Mouse (Mus musculus) forebrain, embryonic 10.5 days (tissue): ENCODE results near the gene Ifngr2. TPM values are rescaled to one million over a fixed set of nuclear protein-coding genes. Genes with fewer than 3 reads are reported as not detected.

Source experiments
- DNase-seq: peaks from one replicate; pipeline ENCODE4 v3.0.0-alpha.2; 2017; ENCODE audit warnings: low spot score; ENCODE audit errors: extremely low spot score
- H3K27ac ChIP-seq: fragments of 300-500 bp; sonication (generic); 2 replicates; pipeline ENCODE4 v1.5.1; 2016; ENCODE audit warnings: mild to moderate bottlenecking
- H3K27me3 ChIP-seq: fragments of 300-500 bp; sonication (generic); 2 replicates; pipeline ENCODE4 v1.6.1; 2016; ENCODE audit warnings: mild to moderate bottlenecking; ENCODE audit not compliant: poor library complexity, severe bottlenecking
- H3K36me3 ChIP-seq: fragments of 300-500 bp; sonication (generic); replicated peaks from 2 replicates; pipeline ENCODE4 v1.6.1; 2016; ENCODE audit warnings: mild to moderate bottlenecking, moderate library complexity
- H3K4me1 ChIP-seq: fragments of 300-500 bp; sonication (generic); 2 replicates; pipeline ENCODE4 v1.6.1; 2016
- H3K4me3 ChIP-seq: fragments of 300-500 bp; sonication (generic); 2 replicates; pipeline ENCODE4 v1.5.1; 2016; ENCODE audit warnings: mild to moderate bottlenecking, moderate library complexity
- H3K9me3 ChIP-seq: fragments of 300-500 bp; sonication (generic); 2 replicates; pipeline ENCODE4 v1.6.1; 2016; ENCODE audit warnings: mild to moderate bottlenecking, moderate library complexity
- WGBS: fragments of 180-500 bp; shearing (Covaris S2); methylation state at CpG from one replicate; pipeline ENCODE4 v1.1.7; 2016; 5-methylcytosine and 5-hydroxymethylcytosine counted together
- polyA plus RNA-seq: library from polyadenylated mRNA; unstranded; fragments of >200 nt; fragmentation: Nextera tagmentation; extraction: Ambion mirVana; gene quantifications from 2 replicates; pipeline ENCODE4 v1.2.1, GENCODE M21; 2016

Gene Ifngr2
- polyA plus RNA-seq, 1 experiment from 2014 or later: 28.0 TPM

- 36% methylated on average over 10 of the region's 10 CpGs for WGBS
- peaks cover 26% of the 10 kb centered on the region for H3K4me1 ChIP-seq
- peaks cover 14% of the 10 kb centered on the region for H3K27me3 ChIP-seq
- H3K27ac ChIP-seq: 0 out of 2 replicates have a peak overlapping the region, but pooled peaks have one; percentile 12
- no peak for DNase-seq
- peak overlapping the region; percentile 29 for H3K4me3 ChIP-seq
- no peaks in the 10 kb centered on the region for H3K36me3 ChIP-seq
- no peaks in the 10 kb centered on the region for H3K9me3 ChIP-seq
Measured at GRCm38 (mm10) chr16:91541573-91542081, 5.2 kb upstream of the Ifngr2 start.

DNA sequence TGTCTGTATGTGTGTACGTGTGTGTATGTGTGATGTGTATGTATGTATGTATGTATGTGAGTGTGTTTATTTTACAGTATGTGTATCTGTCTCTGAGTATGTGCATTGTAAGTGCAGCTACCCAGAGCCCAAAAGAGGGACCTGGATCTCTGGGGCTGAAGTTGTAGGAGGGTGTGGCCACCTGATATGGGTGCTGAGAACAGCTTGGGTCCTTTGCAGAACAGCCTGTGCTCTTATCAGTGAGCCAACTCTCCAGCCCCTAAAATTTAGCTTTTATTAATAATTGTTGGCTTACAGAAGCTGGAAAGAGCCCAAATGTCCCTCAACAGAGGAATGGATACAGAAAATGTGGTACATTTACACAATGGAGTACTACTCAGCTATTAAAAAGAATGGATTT lies 3.3 kb upstream of the Ifngr2 start:
- Histone ChIP-seq H3K4me1 (peaks cover 39% of the 10 kb centered on the region), H3K9me3 (no peaks in the 10 kb centered on the region), H3K27ac (no peak overlapping the region), H3K36me3 (no peaks in the 10 kb centered on the region), H3K27me3 (peaks cover 18% of the 10 kb centered on the region), H3K4me3 (no peak overlapping the region)
- 96% methylated on average over 1 of the region's 1 CpGs for WGBS
- DNase-seq: no peak

DNA sequence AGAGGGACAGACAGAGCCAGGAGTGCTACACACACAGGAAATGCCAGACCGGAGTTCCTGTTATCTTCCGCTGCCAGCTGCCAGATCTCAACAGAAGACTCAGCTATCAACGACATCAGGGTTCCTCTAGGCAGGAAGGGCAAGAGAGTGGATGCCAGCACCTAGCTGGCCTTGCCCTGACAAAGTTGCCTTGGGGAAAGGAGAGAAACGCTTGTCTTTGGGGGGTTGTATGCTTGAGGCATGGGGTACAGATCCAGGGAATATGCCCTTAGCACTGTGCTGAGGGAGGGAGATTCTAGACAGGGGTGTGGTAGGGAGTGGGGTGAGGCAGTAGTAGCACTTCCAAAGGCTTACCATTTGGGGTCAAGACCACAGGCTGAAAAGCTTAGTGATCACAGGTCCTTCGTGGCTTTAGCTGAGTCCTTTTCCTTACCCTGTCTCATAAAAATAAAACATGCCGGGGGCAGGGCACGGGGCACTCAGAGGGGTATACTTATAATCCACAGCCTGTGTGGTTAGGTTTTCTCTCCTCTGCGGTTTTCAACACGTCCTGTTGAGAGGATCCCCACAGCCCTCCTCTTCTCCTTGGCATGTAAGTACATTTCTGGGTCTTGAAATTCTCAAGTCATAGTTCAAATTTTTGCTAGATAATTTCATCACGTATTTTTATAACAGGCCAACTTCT lies 1.1 kb upstream of the Ifngr2 start:
- no peak for DNase-seq
- peaks cover 56% of the 10 kb centered on the region for H3K4me1 ChIP-seq
- WGBS: 72% methylated on average over 10 of the region's 10 CpGs

GRCm38 (mm10) chr16:91546391-91546835 lies 459 bp upstream of the Ifngr2 start:
- Histone ChIP-seq H3K9me3 (no peaks in the 10 kb centered on the region), H3K36me3 (no peaks in the 10 kb centered on the region), H3K4me1 (peaks cover 59% of the 10 kb centered on the region), H3K27me3 (peaks cover 18% of the 10 kb centered on the region), H3K27ac (peak overlapping the region; percentile 93), H3K4me3 (peak overlapping the region; percentile 88)
- WGBS: 20% methylated on average over 14 of the region's 14 CpGs
- DNase-seq: no peak

More for the DNA sequence above, 1.1 kb upstream of the Ifngr2 start:
- Histone ChIP-seq H3K27ac (no peak overlapping the region), H3K4me3 (0 out of 2 replicates have a peak overlapping the region, but pooled peaks have one; percentile 88), H3K36me3 (no peaks in the 10 kb centered on the region), H3K9me3 (no peaks in the 10 kb centered on the region), H3K27me3 (peaks cover 18% of the 10 kb centered on the region)

DNA sequence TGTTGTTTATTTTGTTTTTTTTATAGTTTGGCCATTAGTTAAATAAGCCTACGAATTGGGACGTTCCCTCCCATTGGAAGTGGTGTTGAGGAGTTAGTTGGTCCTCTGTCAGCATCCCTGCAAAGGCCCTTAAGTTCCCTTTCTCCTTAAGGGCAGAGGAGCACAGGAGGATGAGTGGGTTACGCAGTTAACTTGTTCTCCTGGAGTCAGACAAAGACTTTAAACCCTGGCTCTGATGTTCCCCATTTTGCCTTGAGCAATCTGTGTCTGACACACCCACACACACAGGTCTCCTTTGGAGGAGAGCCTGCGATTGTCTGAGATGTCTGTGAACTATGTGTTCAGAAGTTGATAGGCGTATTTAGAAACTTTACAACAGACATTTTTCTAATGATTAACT lies 1.1 kb downstream of the Ifngr2 start:
- 59% methylated on average over 5 of the region's 5 CpGs for WGBS
- no peaks in the 10 kb centered on the region for H3K36me3 ChIP-seq
- H3K9me3 ChIP-seq: no peaks in the 10 kb centered on the region
- H3K27me3 ChIP-seq: peaks cover 18% of the 10 kb centered on the region
- peaks cover 61% of the 10 kb centered on the region for H3K4me1 ChIP-seq
- peak overlapping the region; percentile 88 for H3K4me3 ChIP-seq
- no peak for DNase-seq
- H3K27ac ChIP-seq: no peak overlapping the region

DNA sequence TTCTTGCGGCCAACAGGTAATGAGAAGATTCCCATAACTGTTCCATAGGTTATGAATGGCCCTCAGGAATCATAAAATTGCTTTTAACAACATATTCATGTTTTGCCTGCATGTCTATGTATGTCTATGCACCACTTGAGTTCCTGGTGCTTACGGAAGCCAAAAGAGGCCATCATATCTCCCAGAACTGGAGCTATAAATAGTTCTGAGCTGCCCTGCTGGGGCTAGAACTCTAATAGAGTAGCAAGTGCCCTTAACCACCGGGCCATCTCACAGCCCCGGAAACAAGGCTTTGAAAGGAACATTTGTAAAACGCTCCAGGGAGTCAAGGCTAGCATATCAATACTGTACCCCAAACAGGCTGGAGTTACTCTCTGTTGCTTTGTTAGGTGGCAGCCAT lies 1.7 kb downstream of the Ifngr2 start:
- 59% methylated on average over 5 of the region's 5 CpGs for WGBS
- Histone ChIP-seq H3K4me1 (peaks cover 65% of the 10 kb centered on the region), H3K9me3 (no peaks in the 10 kb centered on the region), H3K36me3 (no peaks in the 10 kb centered on the region), H3K27me3 (peaks cover 18% of the 10 kb centered on the region), H3K4me3 (peak overlapping the region; percentile 13; the same call in 1 of the 2 replicates), H3K27ac (no peak overlapping the region)
- DNase-seq: no peak

GRCm38 (mm10) chr16:91548996-91549395 lies 2.1 kb downstream of the Ifngr2 start:
- H3K4me1 ChIP-seq: peaks cover 70% of the 10 kb centered on the region
- peaks cover 18% of the 10 kb centered on the region for H3K27me3 ChIP-seq
- H3K4me3 ChIP-seq: 0 out of 2 replicates have a peak overlapping the region, but pooled peaks have one; percentile 13
- H3K27ac ChIP-seq: no peak overlapping the region
- H3K36me3 ChIP-seq: no peaks in the 10 kb centered on the region
- no peak for DNase-seq
- H3K9me3 ChIP-seq: no peaks in the 10 kb centered on the region
- 77% methylated on average over 2 of the region's 2 CpGs for WGBS

GRCm38 (mm10) chr16:91549616-91550015 lies 2.7 kb downstream of the Ifngr2 start:
- H3K27ac ChIP-seq: no peak overlapping the region
- no peak overlapping the region for H3K4me3 ChIP-seq
- peaks cover 18% of the 10 kb centered on the region for H3K27me3 ChIP-seq
- peaks cover 75% of the 10 kb centered on the region for H3K4me1 ChIP-seq
- 63% methylated on average over 5 of the region's 5 CpGs for WGBS
- DNase-seq: no peak
- no peaks in the 10 kb centered on the region for H3K9me3 ChIP-seq
- H3K36me3 ChIP-seq: peaks cover under 1% of the 10 kb centered on the region; the same call in 1 of the 2 replicates

DNA sequence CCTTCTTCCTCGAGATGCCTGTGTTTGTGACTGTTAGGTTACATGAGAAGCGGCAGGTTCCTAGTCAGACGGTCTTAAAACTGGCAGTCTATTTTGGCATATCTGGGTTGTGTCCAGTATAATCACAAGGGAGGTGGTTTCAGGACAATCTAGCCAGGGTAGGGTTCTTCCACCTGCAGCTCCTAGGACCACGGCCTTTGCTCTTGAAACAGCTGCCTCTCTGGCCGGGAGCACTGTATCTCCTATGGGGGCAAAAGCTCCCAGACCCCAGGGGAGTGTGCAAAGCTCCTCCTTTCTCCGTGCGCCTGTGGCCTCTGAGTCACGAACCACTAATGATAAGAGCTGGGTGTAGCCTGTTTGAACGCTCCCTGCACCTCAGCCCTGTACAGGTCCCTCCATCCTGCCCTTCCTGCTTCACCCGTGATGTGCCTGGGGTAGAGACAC lies 4.2 kb downstream of the Ifngr2 start:
- H3K9me3 ChIP-seq: no peaks in the 10 kb centered on the region
- no peak for DNase-seq
- no peak overlapping the region for H3K27ac ChIP-seq
- H3K4me3 ChIP-seq: no peak overlapping the region
- WGBS: 81% methylated on average over 10 of the region's 10 CpGs
- H3K27me3 ChIP-seq: peaks cover 7% of the 10 kb centered on the region
- H3K36me3 ChIP-seq: peaks cover 14% of the 10 kb centered on the region
- H3K4me1 ChIP-seq: peaks cover 71% of the 10 kb centered on the region

DNA sequence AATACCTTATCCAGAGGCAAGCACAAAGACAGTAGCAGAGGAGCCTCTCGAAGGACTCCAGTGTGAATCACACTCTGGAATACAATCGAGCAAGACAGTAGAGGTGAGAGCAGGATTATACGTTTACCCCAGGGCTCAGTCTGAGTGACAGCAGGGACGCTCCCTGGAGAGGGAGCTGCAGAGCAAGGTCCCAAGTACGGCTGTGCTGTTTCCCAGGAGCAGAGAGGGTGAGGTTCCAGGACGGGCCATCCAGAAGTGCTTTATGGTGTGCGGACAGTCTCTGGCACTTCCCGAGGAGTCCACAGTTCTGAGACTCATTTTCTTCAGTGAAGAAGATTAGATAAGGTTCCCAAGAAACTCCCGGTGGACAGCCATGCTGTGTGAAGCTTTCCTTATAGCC lies 5.2 kb downstream of the Ifngr2 start:
- no peaks in the 10 kb centered on the region for H3K9me3 ChIP-seq
- DNase-seq: no peak
- WGBS: 67% methylated on average over 9 of the region's 9 CpGs
- H3K4me3 ChIP-seq: no peak overlapping the region
- peaks cover 67% of the 10 kb centered on the region for H3K4me1 ChIP-seq
- H3K27me3 ChIP-seq: 0 out of 2 replicates have a peak, but pooled peaks cover 4% of the 10 kb centered on the region
- peaks cover 14% of the 10 kb centered on the region for H3K36me3 ChIP-seq
- H3K27ac ChIP-seq: no peak overlapping the region

- Histone ChIP-seq H3K9me3 (no peaks in the 10 kb centered on the region), H3K27me3 (no peaks in the 10 kb centered on the region), H3K4me3 (no peak overlapping the region), H3K36me3 (peaks cover 23% of the 10 kb centered on the region), H3K4me1 (peaks cover 52% of the 10 kb centered on the region), H3K27ac (peak overlapping the region; percentile 30; the same call in 1 of the 2 replicates)
- no peak for DNase-seq
- WGBS: 71% methylated on average over 12 of the region's 12 CpGs
Measured at GRCm38 (mm10) chr16:91553625-91554024, 6.8 kb downstream of the Ifngr2 start.

DNA sequence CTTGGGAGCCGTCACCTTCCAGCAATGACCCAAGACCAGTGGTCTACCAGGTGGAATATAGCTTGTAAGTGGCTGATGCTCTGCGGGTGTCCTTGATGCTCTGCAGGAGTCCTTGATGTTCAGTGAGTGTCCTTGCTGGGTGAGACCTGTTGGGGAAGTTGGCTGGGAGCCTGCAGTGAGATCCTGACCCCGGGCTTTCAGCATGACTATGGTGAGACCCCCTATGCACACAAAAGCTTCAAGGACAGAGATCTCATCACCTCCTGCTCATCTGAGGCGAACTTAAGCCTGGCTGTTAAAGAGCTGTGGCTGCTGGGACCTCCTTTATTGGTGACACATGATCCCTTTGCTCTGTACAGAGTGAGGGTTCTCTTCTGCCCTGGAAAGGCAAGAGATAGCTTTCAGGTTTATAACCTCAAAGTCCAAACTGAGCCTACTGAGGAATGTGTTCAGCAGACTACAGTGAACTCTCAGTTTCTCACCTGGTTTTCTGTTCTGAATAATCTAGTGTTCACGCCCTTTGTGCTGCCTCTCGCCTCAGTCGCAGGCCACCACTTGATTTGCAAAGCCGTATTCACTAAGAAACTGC lies 8.2 kb downstream of the Ifngr2 start:
- peaks cover 37% of the 10 kb centered on the region for H3K4me1 ChIP-seq
- WGBS: 90% methylated on average over 8 of the region's 8 CpGs
- no peaks in the 10 kb centered on the region for H3K9me3 ChIP-seq

DNA sequence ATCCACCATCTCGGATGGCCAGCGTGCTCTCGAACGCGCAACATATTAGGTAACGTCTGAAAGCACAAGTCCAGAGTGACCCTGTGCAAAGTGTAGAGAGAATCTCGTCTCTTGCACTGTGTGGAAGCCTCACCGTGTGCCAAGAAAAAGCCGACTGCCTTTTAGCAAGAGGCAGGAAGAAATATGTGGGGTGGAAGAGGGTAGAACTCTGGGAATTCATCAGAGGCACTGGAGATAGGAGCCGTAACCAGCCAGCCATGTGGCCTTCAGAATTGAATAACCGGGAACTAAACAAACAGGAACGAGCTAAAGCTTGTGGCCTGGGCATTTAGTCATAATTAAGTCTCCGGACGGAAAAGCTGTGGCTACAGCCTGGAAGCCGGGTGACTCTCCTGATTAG lies 9.8 kb downstream of the Ifngr2 start:
- H3K36me3 ChIP-seq: peaks cover 43% of the 10 kb centered on the region
- 88% methylated on average over 15 of the region's 15 CpGs for WGBS
- H3K27ac ChIP-seq: 0 out of 2 replicates have a peak overlapping the region, but pooled peaks have one; percentile 30

More for the DNA sequence above, 8.2 kb downstream of the Ifngr2 start:
- H3K4me3 ChIP-seq: no peak overlapping the region
- peaks cover 33% of the 10 kb centered on the region for H3K36me3 ChIP-seq
- H3K27me3 ChIP-seq: no peaks in the 10 kb centered on the region
- no peak overlapping the region for H3K27ac ChIP-seq
- DNase-seq: no peak

More for the DNA sequence above, 9.8 kb downstream of the Ifngr2 start:
- DNase-seq: no peak
- Histone ChIP-seq H3K27me3 (no peaks in the 10 kb centered on the region), H3K4me1 (peaks cover 31% of the 10 kb centered on the region), H3K4me3 (no peak overlapping the region), H3K9me3 (no peaks in the 10 kb centered on the region)
